Mouse (Mus musculus): ENCODE results near the gene Anxa6. TPM values are rescaled to one million over a fixed set of nuclear protein-coding genes. Genes with fewer than 3 reads are reported as not detected.

Gene Anxa6
- total and polyA plus RNA-seq, 3 experiments, result 47.0 to 49.4 TPM; not detected in 1

GRCm38 (mm10) chr11:55036601-55037000 lies 3.4 kb upstream of the Anxa6 start:
- no peak overlapping the region for H3K4me3 ChIP-seq (ENCODE audit: control insufficient read depth in 1 of 2, insufficient read depth in 1 of 2, low read depth in 2 of 2, low read length in 2 of 2)
- DNase-seq (ENCODE audit: low read depth, low spot score), result no peak
- no peaks in the 10 kb centered on the region; a peak in 2 of 4 replicates for H3K27me3 ChIP-seq (ENCODE audit: control insufficient read depth in 1 of 2, insufficient read depth in 2 of 2, low read length in 2 of 2)
- peaks cover 0 to 18% of the 10 kb centered on the region in 2 experiments; a peak in 2 of 4 replicates for H3K36me3 ChIP-seq (ENCODE audit: control insufficient read depth in 1 of 2, insufficient read depth in 2 of 2, low read length in 2 of 2)
- no peak overlapping the region for H3K27ac ChIP-seq (ENCODE audit: control insufficient read depth, low read depth, low read length)
- H3K9me3 ChIP-seq (replicated peaks; ENCODE audit: insufficient read depth, low read length), result no peaks in the 10 kb centered on the region
- H3K79me2 ChIP-seq (ENCODE audit: control insufficient read depth, insufficient read depth, low read length, poor library complexity), result no peaks in the 10 kb centered on the region; the same call in 1 of the 2 replicates
- no peak for TF ChIP-seq CHD2 (IDR thresholded peaks at IDR 0.05; ENCODE audit: low read length)
- TF ChIP-seq ZMIZ1 (IDR thresholded peaks at IDR 0.05; ENCODE audit: low read depth, low read length), result no peak
- TF ChIP-seq KAT2A (conservative IDR thresholded peaks at IDR 0.05; ENCODE audit: low read depth, low read length), result no peak
- TF ChIP-seq TCF12 (IDR thresholded peaks at IDR 0.05; ENCODE audit: low read depth, low read length), result no peak
- TF ChIP-seq SMC3 (IDR thresholded peaks at IDR 0.05; ENCODE audit: low read depth, low read length), result no peak
- no peak for TF ChIP-seq POLR2A (IDR thresholded peaks at IDR 0.05; ENCODE audit: control insufficient read depth in 1 of 2, insufficient read depth in 1 of 2, low read depth in 1 of 2, low read length in 2 of 2, poor library complexity in 1 of 2)
- TF ChIP-seq EP300 (IDR thresholded peaks at IDR 0.05; ENCODE audit: low read depth in 1 of 2, low read length in 2 of 2), result no peak
- no peak for TF ChIP-seq JUND (IDR thresholded peaks at IDR 0.05; ENCODE audit: low read depth, low read length)
- no peak for TF ChIP-seq MYC (IDR thresholded peaks at IDR 0.05; ENCODE audit: low read depth, low read length)
- no peak for TF ChIP-seq USF2 (IDR thresholded peaks at IDR 0.05; ENCODE audit: borderline replicate concordance in 1 of 2, insufficient read depth in 1 of 2, low read depth in 1 of 2, low read length in 2 of 2)
- TF ChIP-seq GATA1 (IDR thresholded peaks at IDR 0.05; ENCODE audit: low read depth, low read length), result no peak
- TF ChIP-seq CTCF (IDR thresholded peaks at IDR 0.05 in 2 of 3, conservative IDR thresholded peaks at IDR 0.05 in 1 of 3; ENCODE audit: control insufficient read depth in 1 of 3, insufficient read depth in 1 of 3, low read depth in 2 of 3, low read length in 3 of 3, poor library complexity in 1 of 3, severe bottlenecking in 1 of 3), result no peak
- no peak for TF ChIP-seq MAZ (IDR thresholded peaks at IDR 0.05; ENCODE audit: low read depth, low read length)
- no peak for TF ChIP-seq CHD1 (IDR thresholded peaks at IDR 0.05; ENCODE audit: low read depth, low read length)
- TF ChIP-seq MYB (IDR thresholded peaks at IDR 0.05; ENCODE audit: low read depth, low read length), result no peak
- no peak for TF ChIP-seq TAL1 (IDR thresholded peaks at IDR 0.05; ENCODE audit: low read length)
- TF ChIP-seq NRF1 (IDR thresholded peaks at IDR 0.05; ENCODE audit: insufficient read depth, low read depth, low read length, poor library complexity, severe bottlenecking), result no peak
- peaks cover 6 to 13% of the 10 kb centered on the region in 2 experiments; a peak in 3 of 4 replicates for H3K4me1 ChIP-seq (ENCODE audit: control insufficient read depth in 1 of 2, insufficient read depth in 2 of 2, low read length in 2 of 2)
- H3K9ac ChIP-seq (ENCODE audit: control insufficient read depth, low read depth, low read length, poor library complexity, severe bottlenecking), result no peak overlapping the region

DNA sequence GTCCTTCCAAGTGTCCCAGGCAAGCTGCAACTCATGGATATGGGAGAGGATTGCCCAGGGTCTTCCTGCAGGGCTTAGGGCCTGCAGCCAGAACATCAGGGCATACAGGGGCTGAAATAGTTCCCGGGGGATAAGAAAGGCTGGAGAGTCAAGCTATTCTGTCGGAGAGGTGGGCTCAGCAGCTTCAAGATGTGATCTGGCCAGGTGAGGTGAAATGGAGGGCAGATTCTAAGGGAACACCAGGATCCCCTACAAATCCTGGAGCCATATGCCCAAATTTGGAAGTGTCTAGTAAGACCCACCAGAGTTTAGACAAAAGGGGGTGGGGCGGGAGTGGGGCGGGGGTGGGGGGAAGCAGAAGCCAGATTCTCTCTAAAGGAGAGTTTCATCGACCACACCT lies 959 bp downstream of the Anxa6 start:
- H3K9me3 ChIP-seq (replicated peaks; ENCODE audit: insufficient read depth, low read length), result no peaks in the 10 kb centered on the region
- no peak overlapping the region for H3K9ac ChIP-seq (ENCODE audit: control insufficient read depth, low read depth, low read length, poor library complexity, severe bottlenecking)
- no peak for TF ChIP-seq CTCF (IDR thresholded peaks at IDR 0.05 in 2 of 3, conservative IDR thresholded peaks at IDR 0.05 in 1 of 3; ENCODE audit: control insufficient read depth in 1 of 3, insufficient read depth in 1 of 3, low read depth in 2 of 3, low read length in 3 of 3, poor library complexity in 1 of 3, severe bottlenecking in 1 of 3)
- TF ChIP-seq SMC3 (IDR thresholded peaks at IDR 0.05; ENCODE audit: low read depth, low read length), result no peak
- TF ChIP-seq KAT2A (conservative IDR thresholded peaks at IDR 0.05; ENCODE audit: low read depth, low read length), result no peak
- TF ChIP-seq RCOR1 (IDR thresholded peaks at IDR 0.05; ENCODE audit: low read depth, low read length), result no peak
- H3K36me3 ChIP-seq (ENCODE audit: control insufficient read depth in 1 of 2, insufficient read depth in 2 of 2, low read length in 2 of 2), result peaks cover 0 to 23% of the 10 kb centered on the region in 2 experiments; a peak in 2 of 4 replicates
- no peak overlapping the region; a peak in 1 of 4 replicates for H3K4me3 ChIP-seq (ENCODE audit: control insufficient read depth in 1 of 2, insufficient read depth in 1 of 2, low read depth in 2 of 2, low read length in 2 of 2)
- H3K27me3 ChIP-seq (ENCODE audit: control insufficient read depth in 1 of 2, insufficient read depth in 2 of 2, low read length in 2 of 2), result no peaks in the 10 kb centered on the region; a peak in 1 of 4 replicates
- DNase-seq (ENCODE audit: low read depth, low spot score), result no peak
- no peaks in the 10 kb centered on the region; the same call in 1 of the 2 replicates for H3K79me2 ChIP-seq (ENCODE audit: control insufficient read depth, insufficient read depth, low read length, poor library complexity)
- peaks cover 8 to 18% of the 10 kb centered on the region in 2 experiments; a peak in 3 of 4 replicates for H3K4me1 ChIP-seq (ENCODE audit: control insufficient read depth in 1 of 2, insufficient read depth in 2 of 2, low read length in 2 of 2)
- H3K27ac ChIP-seq (ENCODE audit: control insufficient read depth, low read depth, low read length), result no peak overlapping the region
